Mouse (Mus musculus) heart, embryonic 14.5 days (tissue): Measurements from ENCODE around the gene Atp6v0e. TPM values are rescaled to one million over a fixed set of nuclear protein-coding genes. Genes with fewer than 3 reads are reported as not detected.

Experiments used
- ATAC-seq: fragments of 200-750 bp; cut with Nextera tagmentation; 2 replicates; pipeline ENCODE4 v1.8.0; 2017; ENCODE audit warnings: low read depth, moderate TSS enrichment; ENCODE audit not compliant: insufficient number of reproducible peaks, insufficient read depth, low FRiP score
- H3K27ac ChIP-seq, 2 experiments: fragments of 200-500 bp in 1 of 2; fragments of 300-500 bp in 1 of 2; sonication (generic) in 1 of 2; replicated peaks in 1 of 2; 2 replicates each; pipeline ENCODE4 v1.5.1; 2012 to 2014; ENCODE audit warnings: low read depth in 2 of 2, low read length in 2 of 2, control low read depth in 1 of 2, mild to moderate bottlenecking in 1 of 2, mixed read lengths in 1 of 2; ENCODE audit not compliant: control insufficient read depth in 1 of 2, insufficient read depth in 1 of 2
- H3K27me3 ChIP-seq: fragments of 300-500 bp; sonication (generic); 2 replicates; pipeline ENCODE4 v1.6.1; 2014; ENCODE audit warnings: mild to moderate bottlenecking, low read length, control low read depth; ENCODE audit not compliant: control insufficient read depth, insufficient read depth
- H3K36me3 ChIP-seq: fragments of 300-500 bp; sonication (generic); 2 replicates; pipeline ENCODE4 v1.6.1; 2014; ENCODE audit warnings: mild to moderate bottlenecking, control low read depth, low read length, mixed read lengths; ENCODE audit not compliant: control insufficient read depth, insufficient read depth
- H3K4me1 ChIP-seq, 2 experiments: fragments of 200-500 bp in 1 of 2; fragments of 300-500 bp in 1 of 2; sonication (generic) in 1 of 2; 2 replicates each; pipeline ENCODE4 v1.6.1; 2012 to 2014; ENCODE audit warnings: low read length in 2 of 2, control low read depth in 1 of 2, mixed read lengths in 1 of 2; ENCODE audit not compliant: control insufficient read depth in 2 of 2, insufficient read depth in 2 of 2
- H3K4me2 ChIP-seq: fragments of 300-500 bp; sonication (generic); 2 replicates; pipeline ENCODE4 v1.6.1; 2014; ENCODE audit warnings: mild to moderate bottlenecking, low read length
- H3K4me3 ChIP-seq, 2 experiments: fragments of 200-500 bp in 1 of 2; fragments of 300-500 bp in 1 of 2; sonication (generic) in 1 of 2; 2 replicates each; pipeline ENCODE4 v1.5.1; 2012 to 2014; ENCODE audit warnings: low read length in 2 of 2, mild to moderate bottlenecking in 2 of 2, control low read depth in 1 of 2, low read depth in 1 of 2, moderate library complexity in 1 of 2; ENCODE audit not compliant: control insufficient read depth in 1 of 2, insufficient read depth in 1 of 2
- H3K9ac ChIP-seq: fragments of 300-500 bp; sonication (generic); 2 replicates; pipeline ENCODE4 v1.6.1; 2014; ENCODE audit warnings: mild to moderate bottlenecking, low read length
- H3K9me3 ChIP-seq: fragments of 300-500 bp; sonication (generic); 2 replicates; pipeline ENCODE4 v1.6.1; 2016; ENCODE audit warnings: low read length, control low read depth; ENCODE audit not compliant: control insufficient read depth
- WGBS: fragments of 180-500 bp; shearing (Covaris S2); extraction: QIAGEN DNeasy Blood & Tissue Kit; methylation state at CpG from one replicate; pipeline ENCODE4 v1.1.7; 2014; 5-methylcytosine and 5-hydroxymethylcytosine counted together
- polyA plus RNA-seq: library from polyadenylated mRNA; unstranded; fragments of >200 nt; fragmentation: Nextera tagmentation; extraction: Ambion mirVana; gene quantifications from 2 replicates; pipeline ENCODE4 v1.2.1, GENCODE M21; 2014

Atp6v0e gene
- polyA plus RNA-seq, 1 experiment from 2014 or later: 227 TPM

- H3K36me3 ChIP-seq: no peaks in the 10 kb centered on the region
- H3K9me3 ChIP-seq: no peaks in the 10 kb centered on the region
- no peaks in the 10 kb centered on the region for H3K27me3 ChIP-seq
- H3K4me3 ChIP-seq: no peak overlapping the region
- ATAC-seq: no peak
- H3K27ac ChIP-seq: no peak overlapping the region
- H3K4me1 ChIP-seq: peaks cover 0 to 9% of the 10 kb centered on the region in 2 experiments; a peak in 2 of 4 replicates
- H3K9ac ChIP-seq: no peak overlapping the region
- WGBS: 37% methylated on average over 2 of the region's 2 CpGs
- H3K4me2 ChIP-seq: no peak overlapping the region
Measured at GRCm38 (mm10) chr17:26721802-26722201, 58.8 kb downstream of the Atp6v0e start.

GRCm38 (mm10) chr17:26724790-26725189 lies 61.8 kb downstream of the Atp6v0e start:
- no peaks in the 10 kb centered on the region for H3K36me3 ChIP-seq
- H3K9ac ChIP-seq: no peak overlapping the region
- H3K4me2 ChIP-seq: no peak overlapping the region
- H3K9me3 ChIP-seq: no peaks in the 10 kb centered on the region
- no peak overlapping the region for H3K27ac ChIP-seq
- WGBS: 58% methylated on average over 1 of the region's 1 CpGs
- no peak for ATAC-seq
- no peak overlapping the region for H3K4me3 ChIP-seq
- H3K27me3 ChIP-seq: no peaks in the 10 kb centered on the region
- peaks cover 0 to 16% of the 10 kb centered on the region in 2 experiments; a peak in 2 of 4 replicates for H3K4me1 ChIP-seq

GRCm38 (mm10) chr17:26726674-26727073 lies 63.6 kb downstream of the Atp6v0e start:
- Histone ChIP-seq H3K27ac (no peak overlapping the region), H3K27me3 (no peaks in the 10 kb centered on the region), H3K9ac (no peak overlapping the region), H3K9me3 (no peaks in the 10 kb centered on the region), H3K36me3 (no peaks in the 10 kb centered on the region), H3K4me1 (peaks cover 0 to 16% of the 10 kb centered on the region in 2 experiments; a peak in 2 of 4 replicates), H3K4me3 (no peak overlapping the region), H3K4me2 (no peak overlapping the region)
- no peak for ATAC-seq
- WGBS: 47% methylated on average over 1 of the region's 1 CpGs

GRCm38 (mm10) chr17:26727110-26727755 lies 64.2 kb downstream of the Atp6v0e start:
- 50% methylated on average over 3 of the region's 3 CpGs for WGBS
- Histone ChIP-seq H3K27ac (no peak overlapping the region), H3K9me3 (no peaks in the 10 kb centered on the region), H3K27me3 (no peaks in the 10 kb centered on the region), H3K9ac (no peak overlapping the region), H3K4me1 (peaks cover 0 to 16% of the 10 kb centered on the region in 2 experiments; a peak in 2 of 4 replicates), H3K36me3 (no peaks in the 10 kb centered on the region), H3K4me2 (no peak overlapping the region), H3K4me3 (no peak overlapping the region)
- no peak for ATAC-seq

GRCm38 (mm10) chr17:26742581-26742980 lies 79.5 kb downstream of the Atp6v0e start:
- Histone ChIP-seq H3K4me3 (no peak overlapping the region), H3K27ac (no peak overlapping the region), H3K9ac (no peak overlapping the region), H3K27me3 (no peaks in the 10 kb centered on the region), H3K4me2 (no peak overlapping the region), H3K4me1 (no peaks in the 10 kb centered on the region), H3K9me3 (no peaks in the 10 kb centered on the region), H3K36me3 (peaks cover 10% of the 10 kb centered on the region; the same call in 1 of the 2 replicates)
- WGBS: 68% methylated on average over 4 of the region's 4 CpGs
- no peak for ATAC-seq

- 64% methylated on average over 1 of the region's 1 CpGs for WGBS
- Histone ChIP-seq H3K9ac (no peak overlapping the region), H3K4me1 (no peaks in the 10 kb centered on the region), H3K4me3 (no peak overlapping the region), H3K9me3 (no peaks in the 10 kb centered on the region), H3K36me3 (peaks cover 10% of the 10 kb centered on the region; the same call in 1 of the 2 replicates), H3K27ac (no peak overlapping the region), H3K27me3 (no peaks in the 10 kb centered on the region), H3K4me2 (no peak overlapping the region)
- no peak for ATAC-seq
Measured at GRCm38 (mm10) chr17:26743294-26743693, 80.3 kb downstream of the Atp6v0e start.

Other genes starting within 250 kb of the Atp6v0e start
- 4.5 and 4.6 TPM in 2 replicates for gene Neurl1b, start 248.4 kb upstream of the Atp6v0e start, polyA plus RNA-seq
- gene Ergic1, start 101.7 kb upstream of the Atp6v0e start, polyA plus RNA-seq: 120 and 121 TPM in 2 replicates
- 30.2 and 36.9 TPM in 2 replicates for gene Dusp1, start 101.1 kb upstream of the Atp6v0e start, polyA plus RNA-seq
- 6.8 and 8.3 TPM in 2 replicates for gene Crebrf, start 52.4 kb downstream of the Atp6v0e start, polyA plus RNA-seq
- 52.9 and 54.9 TPM in 2 replicates for gene Bnip1, start 117.8 kb downstream of the Atp6v0e start, polyA plus RNA-seq
- 172 and 177 TPM in 2 replicates for gene Nkx2-5, start 181.8 kb downstream of the Atp6v0e start, polyA plus RNA-seq